Mouse (Mus musculus) lung, adult 2 months (tissue): ENCODE measurements at regions not wholly inside any gene's neighbourhood (a gene's known extent, or its start where the extent isn't known, plus 50 kb on each side); places are given as distances from the start of the nearest gene placed in this dataset.

Experiments used
- CTCF ChIP-seq: fragments of 200-500 bp; IDR thresholded peaks from 2 replicates; pipeline ENCODE4 v1.5.1; 2011; ENCODE audit warnings: mild to moderate bottlenecking, low read length, control low read depth; ENCODE audit not compliant: insufficient read depth
- POLR2A ChIP-seq: fragments of 200-500 bp; IDR thresholded peaks from 2 replicates; pipeline ENCODE4 v1.6.1; 2011; ENCODE audit warnings: low read depth, mild to moderate bottlenecking, control low read depth, low read length, borderline replicate concordance; ENCODE audit errors: extremely low read depth

- TF ChIP-seq POLR2A = no peak
- no peak for TF ChIP-seq CTCF
Measured at GRCm38 (mm10) chr17:9322772-9323171, 99.1 kb upstream of the Gm17728 start.
